Mouse (Mus musculus) heart, adult 18-20 months (tissue): ENCODE measurements around the gene Hdgfl2. TPM values are rescaled to one million over a fixed set of nuclear protein-coding genes. Genes with fewer than 3 reads are reported as not detected.

Experiments used
- DNase-seq, 2 experiments: peaks; one replicate each; pipeline ENCODE4 v3.0.0; 2021 to 2022; ENCODE audit warnings: mixed read lengths in 1 of 2
- total RNA-seq, 2 experiments: library from RNA; stranded (reverse); gene quantifications; 2 replicates each; pipeline ENCODE4 v1.2.3; 2021

The Hdgfl2 gene
- total RNA-seq, 2 experiments from 2014 or later, result 30.6 to 37.2 TPM

GRCm38 (mm10) chr17:56125276-56125630 lies 45.8 kb downstream of the Hdgfl2 start:
- DNase-seq, result no peak

GRCm38 (mm10) chr17:56126175-56126574 lies 46.7 kb downstream of the Hdgfl2 start:
- DNase-seq, result no peak

GRCm38 (mm10) chr17:56128246-56128645 lies 48.8 kb downstream of the Hdgfl2 start:
- DNase-seq, result peak in 1 of 2 experiments; percentile 5

GRCm38 (mm10) chr17:56131136-56131535 lies 51.7 kb downstream of the Hdgfl2 start:
- DNase-seq, result no peak

GRCm38 (mm10) chr17:56131814-56132213 lies 52.4 kb downstream of the Hdgfl2 start:
- peak; percentile 60 to 85 for DNase-seq

- DNase-seq, result peak; percentile 76 to 84
Observed at GRCm38 (mm10) chr17:56132661-56133060, 53.2 kb downstream of the Hdgfl2 start.

GRCm38 (mm10) chr17:56133457-56134363 lies 54.3 kb downstream of the Hdgfl2 start:
- peak; percentile 84 to 94 for DNase-seq

- DNase-seq, result peak; percentile 78 to 86
Observed at GRCm38 (mm10) chr17:56134463-56134971, 55.1 kb downstream of the Hdgfl2 start.

- DNase-seq, result peak; percentile 13 to 47
Observed at GRCm38 (mm10) chr17:56136558-56136957, 57.1 kb downstream of the Hdgfl2 start.

- peak in 1 of 2 experiments; percentile 21 for DNase-seq
Observed at GRCm38 (mm10) chr17:56137839-56138613, 58.6 kb downstream of the Hdgfl2 start.

- DNase-seq, result peak in 1 of 2 experiments; percentile 9
Observed at GRCm38 (mm10) chr17:56139355-56139754, 59.9 kb downstream of the Hdgfl2 start.

- DNase-seq, result peak in 1 of 2 experiments; percentile 76
Observed at GRCm38 (mm10) chr17:56139858-56140595, 60.6 kb downstream of the Hdgfl2 start, which contains the start of gene Sema6b. Gene Sema6b, minus strand, starts transcription at chr17:56140343.

- peak in 1 of 2 experiments; percentile 63 for DNase-seq
Observed at GRCm38 (mm10) chr17:56141702-56142605, 62.5 kb downstream of the Hdgfl2 start.

GRCm38 (mm10) chr17:56144546-56144945 lies 65.1 kb downstream of the Hdgfl2 start:
- no peak for DNase-seq

- DNase-seq, result no peak
Observed at GRCm38 (mm10) chr17:56146131-56146530, 66.7 kb downstream of the Hdgfl2 start.

GRCm38 (mm10) chr17:56147420-56147819 lies 68.0 kb downstream of the Hdgfl2 start:
- no peak for DNase-seq

GRCm38 (mm10) chr17:56148280-56148679 lies 68.8 kb downstream of the Hdgfl2 start:
- no peak for DNase-seq

- no peak for DNase-seq
Observed at GRCm38 (mm10) chr17:56148790-56149618, 69.6 kb downstream of the Hdgfl2 start.

- DNase-seq, result no peak
Observed at GRCm38 (mm10) chr17:56149897-56150296, 70.5 kb downstream of the Hdgfl2 start.
